Mouse (Mus musculus) myocyte (in vitro differentiated cells): ENCODE measurements around the gene Sumo2.

Source experiments
- CEBPB ChIP-seq: IDR thresholded peaks from 2 replicates; pipeline ENCODE4 v1.6.1; 2011; ENCODE audit warnings: mild to moderate bottlenecking, moderate library complexity; ENCODE audit not compliant: poor library complexity, insufficient read depth, severe bottlenecking
- MYOD1 ChIP-seq, 3 experiments: IDR thresholded peaks; one replicate each; pipeline ENCODE4 v1.6.1; 2011; ENCODE audit warnings: control low read depth in 2 of 3, low read depth in 2 of 3, mild to moderate bottlenecking in 2 of 3, moderate library complexity in 1 of 3; ENCODE audit not compliant: insufficient read length in 2 of 3, control insufficient read depth in 1 of 3
- POLR2A ChIP-seq: IDR thresholded peaks from one replicate; pipeline ENCODE4 v1.6.1; 2011; ENCODE audit warnings: low read depth, mild to moderate bottlenecking, control low read depth, moderate library complexity; ENCODE audit not compliant: insufficient read length

GRCm38 (mm10) chr11:115481553-115482259 lies 54.4 kb downstream of the Sumo2 start:
- TF ChIP-seq POLR2A = no peak
- TF ChIP-seq MYOD1 (IDR thresholded peaks at IDR 0.05; ENCODE audit: control insufficient read depth in 1 of 3, insufficient read length in 2 of 3, low read depth in 2 of 3) = no peak
- TF ChIP-seq CEBPB = no peak
